Mouse (Mus musculus): Measurements from ENCODE around the gene Pla2g4c. TPM values are rescaled to one million over a fixed set of nuclear protein-coding genes. Genes with fewer than 3 reads are reported as not detected.

Gene Pla2g4c
- total RNA-seq, 4 experiments from 2014 or later = 0.16 to 0.59 (median 0.42) TPM

DNA sequence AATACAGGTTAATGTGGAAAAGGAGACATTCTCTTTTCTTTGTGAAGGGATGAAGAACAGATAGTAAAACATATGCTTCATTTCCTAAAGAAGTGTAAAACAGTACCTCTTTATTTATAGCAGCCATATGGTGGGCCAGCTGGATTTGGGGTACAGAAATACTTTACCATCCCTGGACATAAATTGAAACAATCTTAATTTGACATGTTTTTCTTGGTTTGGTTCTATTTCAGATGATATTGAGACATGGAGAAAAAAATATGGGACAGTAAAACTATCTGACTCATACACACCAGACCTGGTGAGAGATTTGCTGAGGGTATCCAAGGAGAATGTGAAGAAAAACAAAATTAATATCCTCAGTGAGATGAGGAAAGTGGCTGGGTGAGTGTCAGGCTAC, 31.5 kb downstream of the Pla2g4c start:
- DNase-seq (ENCODE audit: low spot score in 2 of 2) = peak in 1 of 2 experiments; percentile 30

DNA sequence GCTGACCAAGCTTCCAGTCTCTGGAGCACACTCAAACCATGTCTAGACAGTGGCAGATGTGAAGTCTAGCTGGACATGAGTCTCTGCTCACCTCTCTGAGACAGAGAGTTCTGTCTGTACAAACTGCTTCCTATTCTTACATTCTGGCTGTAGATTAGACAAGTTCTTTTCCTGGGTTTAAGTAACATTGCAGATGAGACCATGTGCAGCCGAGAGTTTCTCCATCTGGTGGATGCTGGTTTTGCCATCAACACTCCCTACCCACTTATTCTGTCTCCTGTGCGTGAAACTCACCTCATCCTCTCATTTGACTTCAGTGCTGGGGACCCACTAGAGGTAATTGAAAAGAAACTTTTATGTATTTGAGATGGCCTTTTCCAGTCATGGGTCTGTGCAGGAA, 56.1 kb downstream of the Pla2g4c start:
- no peak for DNase-seq (ENCODE audit: low spot score in 2 of 2)

- no peak for DNase-seq (ENCODE audit: low spot score in 2 of 2)
Observed at GRCm38 (mm10) chr7:13397832-13398231, 73.4 kb downstream of the Pla2g4c start, which contains the start of gene Cabp5. Cabp5 (plus strand) TSS chr7:13398132.

Other genes with a start within 250 kb of the Pla2g4c start
- under 1 TPM in 1 of 4 experiments, not detected in 3; 0.05 TPM for gene Vmn1r85, start 229.5 kb upstream of the Pla2g4c start, total RNA-seq (2022)
- gene Vmn1r86, start 204.7 kb upstream of the Pla2g4c start, total RNA-seq (2022) = not detected
- not detected for gene Vmn1r87, start 184.5 kb upstream of the Pla2g4c start, total RNA-seq (2022)
- gene Vmn1r88, start 165.1 kb upstream of the Pla2g4c start, total RNA-seq (2022) = under 1 TPM; 0.11 to 0.22 (median 0.17) TPM
- gene Vmn1r89, start 111.6 kb upstream of the Pla2g4c start, total RNA-seq (2022) = not detected
- 10 to 100 TPM in 3 of 4 experiments, 1 to 10 TPM in 1; 9.0 to 10.7 (median 10.6) TPM for gene Lig1, start 47.4 kb upstream of the Pla2g4c start, total RNA-seq (2022)
- 10 to 100 TPM; 14.6 to 17.4 (median 15.5) TPM for gene Zswim9, start 45.9 kb upstream of the Pla2g4c start, total RNA-seq (2022)
- gene Cabp5, start 73.5 kb downstream of the Pla2g4c start, total RNA-seq (2022) = 1 to 10 TPM in 1 of 4 experiments, under 1 TPM in 3; 0.42 to 1.1 (median 0.69) TPM
- under 1 TPM in 2 of 4 experiments, not detected in 2; 0.81 to 0.94 TPM for gene Bsph1, start 126.2 kb downstream of the Pla2g4c start, total RNA-seq (2022)
- gene Bsph2, start 246.4 kb downstream of the Pla2g4c start, total RNA-seq (2022) = not detected